Mouse (Mus musculus) bone marrow, adult 2 months (tissue): ENCODE results near the gene Rpl34.

Experiments used
- CTCF ChIP-seq: fragments of 200-500 bp; IDR thresholded peaks from 2 replicates; pipeline ENCODE4 v1.5.1; 2011; ENCODE audit warnings: low read length, control low read depth; ENCODE audit not compliant: control insufficient read depth, insufficient read depth
- POLR2A ChIP-seq: fragments of 200-500 bp; IDR thresholded peaks from 2 replicates; pipeline ENCODE4 v1.6.1; 2011; ENCODE audit warnings: low read depth, mild to moderate bottlenecking, control low read depth, low read length, borderline replicate concordance; ENCODE audit not compliant: control insufficient read depth

GRCm38 (mm10) chr3:130689630-130690029, 40.6 kb downstream of the Rpl34 start:
- TF ChIP-seq POLR2A: no peak
- TF ChIP-seq CTCF: peak; percentile 73
